Mouse (Mus musculus) forebrain, postnatal 0 days (tissue): ENCODE results near the gene Denr. TPM values are rescaled to one million over a fixed set of nuclear protein-coding genes. Genes with fewer than 3 reads are reported as not detected.
A peak's percentile ranks its signal among the peaks of the same experiment; 100 is the strongest.

Experiments
- ATAC-seq: fragments of 200-750 bp; cut with Nextera tagmentation; 2 replicates; pipeline ENCODE4 v1.8.0; 2017; ENCODE audit warnings: mild to moderate bottlenecking, moderate library complexity
- DNase-seq: peaks from one replicate; pipeline ENCODE4 v3.0.0-alpha.2; 2015
- H3K27ac ChIP-seq: fragments of 300-500 bp; sonication (generic); 2 replicates; pipeline ENCODE4 v1.5.1; 2014; ENCODE audit warnings: low read depth, mild to moderate bottlenecking, antibody characterized with exemption, low read length, moderate library complexity, mixed read lengths
- H3K27me3 ChIP-seq: fragments of 300-500 bp; sonication (generic); 2 replicates; pipeline ENCODE4 v1.6.1; 2014; ENCODE audit warnings: mild to moderate bottlenecking, low read length, mixed read lengths; ENCODE audit not compliant: insufficient read depth
- H3K36me3 ChIP-seq: fragments of 300-500 bp; sonication (generic); 2 replicates; pipeline ENCODE4 v1.6.1; 2014; ENCODE audit warnings: mild to moderate bottlenecking, moderate library complexity; ENCODE audit not compliant: insufficient read depth
- H3K4me1 ChIP-seq: fragments of 300-500 bp; sonication (generic); 2 replicates; pipeline ENCODE4 v1.6.1; 2014; ENCODE audit warnings: antibody characterized with exemption; ENCODE audit not compliant: insufficient read depth
- H3K4me2 ChIP-seq: fragments of 300-500 bp; sonication (generic); 2 replicates; pipeline ENCODE4 v1.6.1; 2014; ENCODE audit warnings: low read depth, mild to moderate bottlenecking, moderate library complexity
- H3K4me3 ChIP-seq: fragments of 300-500 bp; sonication (generic); 2 replicates; pipeline ENCODE4 v1.5.1; 2014; ENCODE audit warnings: low read depth, low read length, mixed read lengths
- H3K9ac ChIP-seq: fragments of 300-500 bp; sonication (generic); 2 replicates; pipeline ENCODE4 v1.6.1; 2014; ENCODE audit warnings: mild to moderate bottlenecking
- H3K9me3 ChIP-seq: fragments of 300-500 bp; sonication (generic); 2 replicates; pipeline ENCODE4 v1.6.1; 2016; ENCODE audit warnings: low read length
- CTCF ChIP-seq: sonication (generic); IDR thresholded peaks from 2 replicates; pipeline ENCODE4 v1.5.1; 2016; ENCODE audit warnings: antibody characterized with exemption, control low read depth, low read depth
- WGBS: fragments of 180-500 bp; shearing (Covaris S2); extraction: QIAGEN DNeasy Blood & Tissue Kit; methylation state at CpG from one replicate; pipeline ENCODE4 v1.1.7; 2014; 5-methylcytosine and 5-hydroxymethylcytosine counted together
- polyA plus RNA-seq: library from polyadenylated mRNA; unstranded; fragments of >200 nt; fragmentation: Nextera tagmentation; extraction: Ambion mirVana; gene quantifications from 2 replicates; pipeline ENCODE4 v1.2.1, GENCODE M21; 2015
- total RNA-seq: library from RNA; depleted of rRNA; stranded (reverse); fragments of >200 nt; gene quantifications from 2 replicates; pipeline ENCODE4 v1.2.3, GENCODE M21; 2014

The Denr gene
- total and polyA plus RNA-seq, 2 experiments from 2014 or later, result 25.3 to 130 TPM

DNA sequence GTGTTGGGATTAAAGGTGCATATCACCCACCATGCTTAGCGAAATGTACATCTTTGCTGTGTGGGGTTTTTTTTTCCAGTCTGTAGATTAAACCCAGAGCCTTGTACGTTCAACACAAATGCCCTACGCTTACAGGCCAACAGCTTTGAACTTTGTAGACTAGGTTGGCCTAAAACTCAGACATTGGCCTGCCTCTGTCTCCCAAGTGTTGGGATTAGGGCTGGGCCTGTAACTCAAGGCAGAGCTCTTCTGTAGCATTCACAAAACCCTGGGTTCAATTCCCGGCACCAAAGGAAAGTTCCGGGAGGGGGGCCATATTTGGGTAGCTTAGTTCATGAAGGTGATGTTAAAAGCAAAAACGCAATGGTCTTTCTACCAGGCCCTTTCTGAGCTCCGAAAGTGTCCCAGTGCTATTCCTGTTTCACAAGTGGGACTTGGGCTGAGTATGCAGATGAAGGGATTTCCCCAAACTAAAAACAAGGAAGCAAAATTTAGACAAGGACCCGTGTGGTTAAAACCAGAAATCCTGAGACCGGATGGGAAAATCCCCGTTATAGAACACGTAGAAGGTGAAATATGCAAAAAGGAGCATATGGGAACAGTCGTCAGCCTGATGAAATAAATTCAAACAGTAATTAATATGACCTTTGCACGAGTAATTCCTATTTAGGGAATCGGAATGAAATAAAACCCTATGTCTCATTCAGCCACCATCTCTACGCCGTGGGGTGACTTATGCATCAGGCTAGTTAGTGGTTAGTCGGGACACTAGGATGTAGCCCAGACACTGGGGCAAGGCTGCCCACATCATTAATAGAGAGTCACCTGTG lies 614 bp upstream of the Denr start:
- H3K27me3 ChIP-seq, result no peaks in the 10 kb centered on the region
- H3K9me3 ChIP-seq, result no peaks in the 10 kb centered on the region
- peaks cover 9% of the 10 kb centered on the region; the same call in 1 of the 2 replicates for H3K4me1 ChIP-seq
- no peak for TF ChIP-seq CTCF
- peak overlapping the region; percentile 87 for H3K4me2 ChIP-seq
- peak overlapping the region; percentile 39 for H3K9ac ChIP-seq
- H3K4me3 ChIP-seq, result peak overlapping the region; percentile 64
- no peak overlapping the region for H3K27ac ChIP-seq
- DNase-seq (no peak), ATAC-seq (no peak)
- 67% methylated on average over 17 of the region's 17 CpGs for WGBS
- H3K36me3 ChIP-seq, result peaks cover 15% of the 10 kb centered on the region; the same call in 1 of the 2 replicates

DNA sequence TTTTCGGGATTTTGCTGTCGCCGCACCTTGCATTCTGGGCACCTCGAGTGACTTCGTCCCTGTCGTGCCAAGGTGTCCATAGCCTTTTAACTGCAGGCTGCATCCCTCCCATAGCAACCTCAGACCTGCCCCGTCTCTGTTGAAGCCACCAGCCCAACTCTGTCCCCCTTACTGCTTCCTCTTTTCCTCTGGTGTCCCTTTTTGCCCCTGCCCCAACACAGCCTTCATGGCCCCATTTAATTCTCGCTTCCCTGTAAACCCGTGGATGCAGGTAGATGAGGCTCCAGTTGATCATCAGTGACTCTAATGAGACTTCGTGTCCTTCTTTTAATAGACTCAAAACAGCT lies 629 bp downstream of the Denr start:
- ATAC-seq (no peak; the same call in 1 of the 2 replicates), DNase-seq (no peak)
- no peaks in the 10 kb centered on the region for H3K27me3 ChIP-seq
- H3K4me1 ChIP-seq, result peaks cover 9% of the 10 kb centered on the region; the same call in 1 of the 2 replicates
- TF ChIP-seq CTCF, result no peak
- H3K4me2 ChIP-seq, result peak overlapping the region; percentile 87
- H3K9ac ChIP-seq, result peak overlapping the region; percentile 85
- 5% methylated on average over 10 of the region's 10 CpGs for WGBS
- H3K4me3 ChIP-seq, result peak overlapping the region; percentile 64
- no peaks in the 10 kb centered on the region for H3K9me3 ChIP-seq
- peak overlapping the region; percentile 79 for H3K27ac ChIP-seq
- peaks cover 15% of the 10 kb centered on the region; the same call in 1 of the 2 replicates for H3K36me3 ChIP-seq

DNA sequence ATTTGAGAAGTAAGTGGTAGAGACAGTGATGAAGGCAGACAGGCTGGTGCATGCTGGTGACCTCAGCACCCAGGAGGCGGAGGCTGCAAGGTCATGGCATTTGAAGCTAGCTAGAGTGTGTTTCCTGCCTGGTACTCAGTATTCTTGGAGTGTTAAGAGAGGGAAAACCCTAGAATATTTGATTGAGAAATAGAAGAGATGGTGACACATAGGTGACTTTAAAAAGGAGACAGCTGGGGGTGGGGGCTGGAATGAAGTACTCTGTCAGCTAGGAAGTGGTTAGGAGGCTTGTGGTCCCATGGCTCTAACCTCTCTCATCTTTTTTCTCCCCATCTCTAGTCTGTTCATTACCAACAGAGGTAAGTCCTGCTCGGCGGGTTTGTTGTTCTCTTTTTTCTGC lies 7.9 kb downstream of the Denr start:
- Histone ChIP-seq H3K27me3 (no peaks in the 10 kb centered on the region), H3K4me3 (no peak overlapping the region), H3K4me1 (no peaks in the 10 kb centered on the region), H3K9ac (no peak overlapping the region), H3K27ac (no peak overlapping the region), H3K9me3 (no peaks in the 10 kb centered on the region), H3K4me2 (no peak overlapping the region), H3K36me3 (peaks cover 38% of the 10 kb centered on the region)
- no peak for DNase-seq
- TF ChIP-seq CTCF, result no peak
- no peak for ATAC-seq
- 91% methylated on average over 3 of the region's 3 CpGs for WGBS

DNA sequence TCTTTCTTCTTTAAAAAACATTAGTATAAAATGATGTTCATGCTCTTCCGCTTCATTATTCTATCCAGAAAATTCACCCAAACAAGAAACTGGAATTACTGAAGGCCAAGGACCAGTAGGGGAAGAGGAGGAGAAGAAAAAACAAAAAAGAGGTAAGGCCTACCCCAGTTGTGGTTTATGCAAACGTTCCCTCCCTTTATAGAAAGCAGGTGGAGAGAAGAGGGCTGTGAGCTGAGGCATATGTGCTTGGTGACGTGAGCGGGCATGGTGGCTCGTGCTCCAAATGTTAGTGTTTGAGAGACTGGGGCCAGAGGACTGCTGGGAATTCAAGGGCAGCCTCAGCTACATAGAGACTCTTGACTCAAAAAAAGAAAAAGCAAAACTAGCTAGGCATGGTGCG lies 15.1 kb downstream of the Denr start:
- no peak for TF ChIP-seq CTCF
- DNase-seq (no peak), ATAC-seq (no peak)
- Histone ChIP-seq H3K27me3 (no peaks in the 10 kb centered on the region), H3K4me1 (no peaks in the 10 kb centered on the region), H3K4me3 (no peak overlapping the region), H3K36me3 (peaks cover 77% of the 10 kb centered on the region), H3K4me2 (no peak overlapping the region), H3K9ac (no peak overlapping the region), H3K9me3 (no peaks in the 10 kb centered on the region), H3K27ac (no peak overlapping the region)
- WGBS, result 93% methylated on average over 6 of the region's 6 CpGs

DNA sequence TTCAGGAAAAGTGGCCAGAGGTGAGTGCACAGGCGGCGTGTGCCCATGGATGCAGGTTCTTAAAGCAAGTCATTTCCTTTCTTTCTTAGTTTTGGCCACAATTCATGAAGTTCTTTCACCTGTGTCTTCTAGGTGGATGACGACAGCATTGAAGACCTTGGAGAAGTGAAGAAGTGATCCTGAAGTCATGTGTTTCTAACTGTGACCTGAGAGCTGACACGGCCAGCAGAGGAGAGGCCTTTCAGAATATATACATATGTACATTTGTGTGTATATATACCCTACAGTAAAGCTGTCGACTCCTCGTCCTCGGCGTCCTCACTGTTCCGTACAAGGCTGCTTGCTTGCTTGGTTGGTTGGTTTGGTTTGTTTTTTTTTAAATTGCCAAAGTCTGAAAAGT lies 20.1 kb downstream of the Denr start, which contains the start of gene Gm43518:
Gm43518 (plus strand) TSS at position 301 of the 400 bp plus-strand sequence.
- no peaks in the 10 kb centered on the region for H3K27me3 ChIP-seq
- H3K9me3 ChIP-seq, result no peaks in the 10 kb centered on the region
- H3K27ac ChIP-seq, result no peak within 1 kb of the TSS
- H3K4me2 ChIP-seq, result no peak within 1 kb of the TSS
- TF ChIP-seq CTCF, result no peak
- ATAC-seq, result no peak
- no peak for DNase-seq
- H3K36me3 ChIP-seq, result peaks cover 47% of the 10 kb centered on the region
- 94% methylated on average over 9 of the region's 9 CpGs for WGBS
- no peak within 1 kb of the TSS for H3K4me3 ChIP-seq
- no peak within 1 kb of the TSS for H3K9ac ChIP-seq
- H3K4me1 ChIP-seq, result no peaks in the 10 kb centered on the region

DNA sequence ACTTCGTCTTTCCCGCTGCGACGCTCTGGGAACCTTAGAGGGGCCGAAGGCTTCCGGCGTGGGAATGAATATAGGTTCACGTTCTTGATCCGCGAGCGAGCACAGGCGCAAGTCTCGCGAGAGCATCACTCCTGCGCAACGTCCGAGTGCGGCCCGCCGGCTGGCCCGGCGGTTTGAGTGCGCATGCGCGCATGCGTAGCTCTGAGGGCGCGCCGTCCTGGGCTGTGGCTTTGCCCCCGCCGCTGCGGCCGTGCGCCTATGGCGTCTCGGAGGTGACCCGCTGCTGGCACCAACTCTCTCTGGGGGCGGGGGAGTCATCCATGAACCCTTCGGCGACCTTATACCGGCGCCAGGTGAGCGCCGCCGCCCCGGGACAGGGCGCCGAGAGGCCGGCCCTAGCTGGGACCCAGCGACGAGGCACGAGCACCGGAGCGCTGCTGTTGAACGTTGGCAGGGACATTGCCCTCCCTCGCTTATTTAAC lies 23.6 kb downstream of the Denr start, which contains the start of gene Ccdc62:
Ccdc62 (plus strand) TSS at position 172 of the 482 bp plus-strand sequence.
- peak; percentile 97 for DNase-seq
- peak within 1 kb of the TSS; percentile 82 for H3K9ac ChIP-seq
- ATAC-seq, result peak; percentile 99
- H3K4me3 ChIP-seq, result peak within 1 kb of the TSS; percentile 75
- H3K36me3 ChIP-seq, result peaks cover 16% of the 10 kb centered on the region
- H3K4me1 ChIP-seq, result no peaks in the 10 kb centered on the region
- no peaks in the 10 kb centered on the region for H3K27me3 ChIP-seq
- H3K9me3 ChIP-seq, result no peaks in the 10 kb centered on the region
- under 1% methylated on average over 55 of the region's 56 CpGs for WGBS
- TF ChIP-seq CTCF, result no peak
- peak within 1 kb of the TSS; percentile 68 for H3K4me2 ChIP-seq
- H3K27ac ChIP-seq, result peak within 1 kb of the TSS; percentile 90

DNA sequence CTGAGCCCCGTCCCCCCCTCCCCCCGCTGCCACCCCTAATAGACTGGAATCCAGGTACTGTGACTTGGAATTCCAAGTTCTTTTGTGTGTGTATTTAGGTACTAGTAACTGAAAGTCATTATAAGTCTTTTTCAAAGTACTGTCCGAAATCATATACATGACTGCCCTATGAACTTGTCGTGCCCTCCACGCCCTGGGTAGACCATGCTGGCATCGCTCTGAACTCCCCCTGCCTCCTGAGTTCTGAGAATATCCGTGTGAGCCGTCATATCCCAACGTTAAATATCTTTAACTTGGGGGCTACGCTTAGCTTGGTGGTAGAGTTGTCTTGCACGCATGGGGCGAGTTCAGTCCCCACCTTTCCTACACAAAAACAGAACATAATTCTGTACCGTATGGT lies 24.2 kb downstream of the Denr start:
- peak overlapping the region; percentile 75 for H3K4me3 ChIP-seq
- peak overlapping the region; percentile 82 for H3K9ac ChIP-seq
- no peaks in the 10 kb centered on the region for H3K27me3 ChIP-seq
- H3K4me2 ChIP-seq, result peak overlapping the region; percentile 68
- no peaks in the 10 kb centered on the region for H3K9me3 ChIP-seq
- ATAC-seq (no peak), DNase-seq (no peak)
- H3K4me1 ChIP-seq, result no peaks in the 10 kb centered on the region
- H3K36me3 ChIP-seq, result peaks cover 12% of the 10 kb centered on the region
- no peak for TF ChIP-seq CTCF
- H3K27ac ChIP-seq, result no peak overlapping the region
- WGBS, result 50% methylated on average over 13 of the region's 13 CpGs
